Mouse (Mus musculus): ENCODE data around the gene Cul9. TPM values are rescaled to one million over a fixed set of nuclear protein-coding genes. Genes with fewer than 3 reads are reported as not detected.

The Cul9 gene
- polyA plus RNA-seq, 1 experiment from 2014 or later = 0.69 TPM

DNA sequence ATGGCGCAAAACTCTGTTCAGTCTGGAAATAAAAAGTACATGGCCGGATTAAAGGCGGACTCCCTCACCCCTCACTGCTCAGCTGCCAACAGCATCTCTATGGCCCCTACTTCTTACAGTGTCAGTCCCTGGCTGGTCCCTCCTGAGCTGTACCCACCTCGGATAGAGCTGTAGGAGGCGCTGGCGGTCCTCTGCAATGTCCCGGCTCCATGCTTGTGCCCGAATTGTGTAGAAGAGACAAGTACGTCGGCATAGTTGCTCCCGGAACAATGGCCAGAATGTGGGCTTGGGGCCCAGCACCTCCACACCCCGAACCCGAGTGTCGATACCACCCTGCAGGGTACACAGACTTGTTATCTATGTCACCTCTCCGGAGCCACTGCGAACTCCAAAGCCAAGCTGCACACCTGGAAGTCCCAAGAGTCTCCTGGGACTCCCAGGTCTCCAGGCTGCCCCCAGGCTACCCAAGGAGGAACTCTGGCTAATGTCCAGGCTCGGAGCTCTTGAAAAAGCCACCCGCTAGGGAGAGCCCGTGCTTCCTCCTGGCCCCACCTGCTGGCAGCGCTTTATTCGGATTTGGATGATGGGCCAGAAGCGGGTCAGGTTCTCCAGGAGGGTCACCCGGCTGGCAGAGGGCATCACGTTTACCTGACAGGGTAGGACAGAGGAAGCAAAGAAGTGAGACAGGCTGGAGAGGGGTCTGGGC is 24.1 kb downstream of the Cul9 start:
- H3K9ac ChIP-seq = no peak overlapping the region
- H3K27ac ChIP-seq = no peak overlapping the region
- peaks cover 54% of the 10 kb centered on the region for H3K27me3 ChIP-seq (replicated peaks)
- 41% methylated on average over 24 of the region's 24 CpGs for WGBS (ENCODE audit: insufficient replicate concordance)
- no peak overlapping the region for H3K4me2 ChIP-seq
- H3K9me3 ChIP-seq (replicated peaks) = no peaks in the 10 kb centered on the region
- no peak overlapping the region for H3K4me3 ChIP-seq
- H3K36me3 ChIP-seq = no peaks in the 10 kb centered on the region
- no peak for ATAC-seq
- H3K4me1 ChIP-seq = 0 out of 2 replicates have a peak, but pooled peaks cover 3% of the 10 kb centered on the region

DNA sequence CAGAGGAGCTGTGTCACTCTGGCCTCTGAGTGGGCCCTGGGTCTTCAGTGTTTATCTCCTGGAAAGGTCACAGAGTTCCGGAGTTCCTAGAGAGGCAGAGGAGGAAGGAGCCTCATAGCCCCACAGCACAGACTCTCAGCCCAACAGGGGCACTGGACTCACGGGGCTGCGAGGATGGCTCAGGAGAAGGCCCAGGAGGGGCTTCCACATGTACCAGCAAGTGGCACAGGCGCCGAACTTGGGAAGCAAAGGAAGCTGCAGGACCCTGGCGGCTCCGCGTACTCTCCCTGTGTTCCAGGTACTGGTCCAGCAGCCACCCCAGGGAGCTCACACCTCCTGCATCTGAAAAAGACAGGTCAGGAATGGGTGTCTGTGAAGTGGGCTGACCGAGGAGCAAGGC is 25.0 kb downstream of the Cul9 start:
- no peaks in the 10 kb centered on the region for H3K36me3 ChIP-seq
- 59% methylated on average over 9 of the region's 9 CpGs for WGBS (ENCODE audit: insufficient replicate concordance)
- no peak overlapping the region for H3K9ac ChIP-seq
- peaks cover 54% of the 10 kb centered on the region for H3K27me3 ChIP-seq (replicated peaks)
- H3K4me2 ChIP-seq = peak overlapping the region; percentile 30
- H3K4me1 ChIP-seq = 0 out of 2 replicates have a peak, but pooled peaks cover 3% of the 10 kb centered on the region
- ATAC-seq = no peak
- H3K4me3 ChIP-seq = no peak overlapping the region
- no peak overlapping the region for H3K27ac ChIP-seq
- H3K9me3 ChIP-seq (replicated peaks) = no peaks in the 10 kb centered on the region

DNA sequence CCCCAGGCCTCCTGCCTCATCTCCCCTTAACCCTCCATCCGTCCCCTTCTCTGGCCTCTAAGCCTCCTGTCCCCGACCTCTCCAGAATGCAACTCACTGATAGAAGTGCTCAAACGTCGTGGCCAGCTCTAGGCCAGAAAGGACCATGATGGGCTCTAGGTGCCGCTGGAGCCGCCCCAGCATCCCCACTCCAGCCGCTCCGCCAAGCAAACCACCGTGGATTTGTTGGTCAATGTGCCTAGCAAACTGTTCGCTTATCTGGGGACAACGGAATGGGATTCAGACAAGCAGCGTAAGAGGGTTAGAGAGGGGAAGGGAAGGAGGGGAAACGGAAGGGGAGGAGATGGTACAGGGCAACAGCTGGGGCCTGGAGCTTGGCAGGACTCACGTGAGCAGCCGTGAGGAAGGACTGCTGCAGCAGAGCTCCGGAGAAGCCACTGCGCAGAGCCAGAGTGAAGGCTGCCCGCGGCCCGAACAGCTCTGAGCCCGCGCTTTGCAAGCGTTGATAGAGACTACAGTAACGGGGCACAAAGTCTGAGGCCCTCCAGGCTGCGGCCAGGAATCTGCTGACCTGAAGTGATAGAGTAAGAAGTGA is 25.7 kb downstream of the Cul9 start:
- no peak overlapping the region for H3K27ac ChIP-seq
- no peak for ATAC-seq

DNA sequence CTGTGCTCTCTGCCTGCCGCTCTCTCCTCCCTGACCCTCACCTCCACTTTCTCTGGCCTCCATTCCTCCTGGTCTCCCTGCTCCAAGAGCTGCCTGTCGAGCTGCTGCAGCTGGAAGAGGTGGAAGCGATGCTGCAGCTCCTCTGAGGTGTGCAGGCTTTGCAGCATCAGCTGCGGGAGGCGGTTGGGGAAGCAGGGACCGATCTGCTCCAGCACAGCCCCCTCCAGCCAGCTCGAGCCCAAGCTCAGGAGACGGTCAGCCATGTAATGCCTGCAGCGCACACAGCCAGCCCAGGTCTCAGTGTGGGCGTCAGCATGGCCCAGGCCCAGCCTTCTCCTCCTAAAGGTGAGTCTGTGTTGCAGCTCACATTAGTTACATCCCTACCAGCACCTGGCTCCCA is 26.2 kb downstream of the Cul9 start:
- peak overlapping the region; percentile 30; the same call in 1 of the 2 replicates for H3K4me2 ChIP-seq
- no peak overlapping the region for H3K9ac ChIP-seq
- no peaks in the 10 kb centered on the region for H3K9me3 ChIP-seq (replicated peaks)
- H3K4me3 ChIP-seq = no peak overlapping the region
- 0 out of 2 replicates have a peak, but pooled peaks cover 3% of the 10 kb centered on the region for H3K4me1 ChIP-seq
- no peak overlapping the region for H3K27ac ChIP-seq
- 43% methylated on average over 10 of the region's 10 CpGs for WGBS (ENCODE audit: insufficient replicate concordance)
- no peak for ATAC-seq
- H3K36me3 ChIP-seq = no peaks in the 10 kb centered on the region
- peaks cover 50% of the 10 kb centered on the region for H3K27me3 ChIP-seq (replicated peaks)

More for the DNA sequence above, 25.7 kb downstream of the Cul9 start:
- Histone ChIP-seq H3K36me3 (no peaks in the 10 kb centered on the region), H3K9ac (no peak overlapping the region), H3K4me2 (peak overlapping the region; percentile 30), H3K9me3 (replicated peaks) (no peaks in the 10 kb centered on the region), H3K27me3 (replicated peaks) (peaks cover 54% of the 10 kb centered on the region), H3K4me3 (peak overlapping the region; percentile 4; the same call in 1 of the 2 replicates), H3K4me1 (0 out of 2 replicates have a peak, but pooled peaks cover 3% of the 10 kb centered on the region)
- 20% methylated on average over 25 of the region's 25 CpGs for WGBS (ENCODE audit: insufficient replicate concordance)

DNA sequence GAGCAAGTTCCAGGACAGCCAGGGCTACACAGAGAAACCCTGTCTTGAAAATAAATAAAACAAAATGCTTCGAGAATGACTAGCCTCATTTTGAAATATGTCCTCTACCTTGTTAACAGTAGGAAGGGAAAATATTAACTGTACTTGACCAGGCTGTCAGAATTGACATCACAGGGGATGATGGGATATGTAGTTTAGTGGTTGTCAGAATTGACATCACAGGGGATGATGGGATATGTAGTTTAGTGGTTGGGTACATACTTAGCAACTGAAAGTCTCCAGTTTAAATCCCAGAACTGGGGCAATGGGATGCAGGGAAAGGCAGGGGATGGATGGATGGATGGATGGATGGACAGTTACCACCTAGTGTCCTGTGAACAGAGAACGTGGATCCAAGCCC is 32.9 kb downstream of the Cul9 start:
- no peak overlapping the region for H3K27ac ChIP-seq
- no peaks in the 10 kb centered on the region for H3K36me3 ChIP-seq
- no peak overlapping the region for H3K9ac ChIP-seq
- H3K4me1 ChIP-seq = no peaks in the 10 kb centered on the region
- H3K9me3 ChIP-seq (replicated peaks) = no peaks in the 10 kb centered on the region
- no peak for ATAC-seq
- H3K4me3 ChIP-seq = no peak overlapping the region
- no peaks in the 10 kb centered on the region for H3K27me3 ChIP-seq (replicated peaks)
- WGBS (ENCODE audit: insufficient replicate concordance) = 33% methylated on average over 2 of the region's 2 CpGs
- H3K4me2 ChIP-seq = no peak overlapping the region

DNA sequence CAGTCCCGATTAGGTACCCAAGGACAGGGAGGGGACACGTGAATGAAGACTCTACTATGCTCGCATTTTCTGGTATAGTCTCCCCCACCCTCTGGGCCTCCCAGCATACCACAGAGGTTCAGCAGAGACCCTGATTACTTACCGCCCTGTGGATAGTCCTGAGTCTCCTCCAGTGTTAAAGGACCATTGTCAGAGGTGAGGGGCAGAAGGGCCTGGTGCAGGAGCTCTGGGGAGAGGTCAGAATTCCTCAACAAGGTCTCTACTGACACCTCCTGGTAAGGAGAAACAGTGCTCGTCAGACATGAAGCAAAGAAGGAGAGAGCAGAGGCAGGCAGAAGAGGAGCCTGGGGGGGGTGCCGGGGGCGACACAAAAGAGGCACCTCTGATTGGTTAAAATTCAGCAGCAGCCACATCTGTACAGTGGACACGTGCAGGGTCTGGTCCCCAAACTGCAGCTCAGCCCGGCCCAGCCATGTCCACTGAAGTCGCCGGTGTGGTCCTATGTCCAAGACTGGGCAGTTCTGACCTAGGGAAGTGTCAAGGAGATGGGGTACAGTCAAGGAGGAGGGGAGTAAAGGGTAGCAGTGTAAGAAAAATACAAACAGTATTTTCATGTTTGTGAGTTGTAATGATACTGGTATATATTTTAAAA is 35.0 kb downstream of the Cul9 start:
- no peak overlapping the region for H3K4me3 ChIP-seq
- H3K4me1 ChIP-seq = no peaks in the 10 kb centered on the region
- ATAC-seq = 0 out of 2 replicates have a peak, but pooled peaks have one; percentile 10
- no peak overlapping the region for H3K27ac ChIP-seq
- no peaks in the 10 kb centered on the region for H3K36me3 ChIP-seq
- H3K9me3 ChIP-seq (replicated peaks) = no peaks in the 10 kb centered on the region
- 59% methylated on average over 11 of the region's 11 CpGs for WGBS (ENCODE audit: insufficient replicate concordance)
- H3K9ac ChIP-seq = no peak overlapping the region
- H3K27me3 ChIP-seq (replicated peaks) = no peaks in the 10 kb centered on the region
- no peak overlapping the region for H3K4me2 ChIP-seq

DNA sequence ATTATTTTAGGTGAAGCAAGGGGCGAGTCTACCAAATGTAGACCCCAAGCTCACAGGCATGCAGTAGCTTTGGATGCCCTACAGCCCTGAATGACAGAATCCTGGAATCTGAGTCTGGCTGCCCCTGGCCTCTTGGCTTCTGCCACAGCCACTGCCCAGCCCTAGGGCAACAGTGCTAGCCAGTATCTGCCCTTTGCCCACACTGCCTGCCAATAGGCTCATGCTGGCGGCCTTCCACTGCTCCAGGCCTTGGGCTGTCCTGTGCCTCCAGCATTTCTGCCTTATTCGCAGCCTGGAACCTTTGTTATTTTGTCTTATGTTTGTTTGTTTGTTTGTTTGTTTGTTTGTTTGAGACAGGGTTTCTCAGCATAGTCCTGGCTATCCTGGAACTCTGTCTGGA is 40.6 kb downstream of the Cul9 start:
- 64% methylated on average over 3 of the region's 3 CpGs for WGBS (ENCODE audit: insufficient replicate concordance)
- H3K9me3 ChIP-seq (replicated peaks) = no peaks in the 10 kb centered on the region
- no peak overlapping the region for H3K4me3 ChIP-seq
- no peaks in the 10 kb centered on the region for H3K36me3 ChIP-seq
- no peaks in the 10 kb centered on the region for H3K4me1 ChIP-seq
- peaks cover 3% of the 10 kb centered on the region; the same call in 1 of the 2 replicates for H3K27me3 ChIP-seq (replicated peaks)
- no peak overlapping the region for H3K4me2 ChIP-seq
- no peak overlapping the region for H3K9ac ChIP-seq
- ATAC-seq = no peak
- H3K27ac ChIP-seq = no peak overlapping the region

DNA sequence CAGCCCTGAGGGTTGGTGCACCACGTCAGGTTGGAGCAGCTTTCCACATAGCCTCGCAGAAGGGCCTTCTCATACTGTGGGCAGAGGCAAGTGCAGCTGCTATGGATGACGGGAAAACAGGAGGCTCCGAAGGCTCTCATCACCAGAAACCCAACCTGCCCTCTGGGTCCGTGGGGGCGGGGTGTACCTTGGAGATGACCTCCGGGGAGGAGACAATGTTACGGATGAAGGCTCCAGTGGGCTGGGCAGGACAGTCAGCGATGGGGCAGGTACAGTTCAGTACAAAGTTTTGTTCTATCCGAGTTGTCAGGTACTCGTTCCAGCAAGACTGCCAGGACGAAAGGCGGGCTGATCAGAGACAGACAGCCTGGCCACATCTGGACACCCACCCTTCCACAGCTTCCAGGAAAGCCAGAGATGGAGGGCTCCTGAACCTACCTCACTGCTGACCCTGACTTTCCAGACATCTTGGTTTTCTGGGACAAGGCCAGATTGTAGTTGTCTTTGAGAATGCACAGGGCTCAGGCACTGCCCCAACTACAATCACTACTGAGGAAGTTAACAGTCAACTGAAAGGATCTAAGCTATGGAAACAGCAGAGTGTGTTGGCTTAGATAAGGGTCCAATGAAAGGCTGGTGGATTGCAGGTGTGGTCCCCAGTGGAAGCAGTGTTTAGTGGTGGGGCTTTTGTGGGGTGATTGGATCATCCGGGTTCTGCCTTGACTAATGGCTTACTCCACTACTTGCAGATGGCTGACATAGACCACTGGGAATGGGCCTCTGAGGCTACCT is 42.1 kb downstream of the Cul9 start:
- no peak for ATAC-seq
- no peak overlapping the region for H3K4me3 ChIP-seq
- WGBS (ENCODE audit: insufficient replicate concordance) = 68% methylated on average over 14 of the region's 14 CpGs

DNA sequence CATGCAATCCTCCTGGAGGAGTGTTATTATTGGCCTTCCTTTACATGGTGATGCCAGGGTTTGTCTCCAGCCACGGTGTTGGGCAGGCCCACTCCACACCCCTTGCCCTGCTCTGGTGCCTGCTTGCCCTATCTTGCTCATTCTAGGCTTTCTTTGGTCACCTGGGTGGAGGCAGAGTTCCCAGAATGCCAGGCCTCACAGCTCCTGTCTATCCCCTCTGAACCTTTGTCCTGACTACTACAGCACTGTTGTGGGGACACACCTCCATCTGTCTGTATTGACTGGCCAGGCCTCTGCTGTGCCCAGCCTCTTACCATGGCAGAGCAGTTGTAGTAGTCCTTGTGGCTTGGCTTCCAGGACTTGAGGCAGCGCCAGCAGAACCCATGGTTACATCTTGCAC is 43.4 kb downstream of the Cul9 start:
- WGBS (ENCODE audit: insufficient replicate concordance) = 68% methylated on average over 2 of the region's 2 CpGs

More for the DNA sequence above, 42.1 kb downstream of the Cul9 start:
- H3K4me1 ChIP-seq = no peaks in the 10 kb centered on the region
- H3K36me3 ChIP-seq = peaks cover 14% of the 10 kb centered on the region
- peaks cover 3% of the 10 kb centered on the region; the same call in 1 of the 2 replicates for H3K27me3 ChIP-seq (replicated peaks)
- H3K9me3 ChIP-seq (replicated peaks) = no peaks in the 10 kb centered on the region
- H3K9ac ChIP-seq = no peak overlapping the region
- H3K27ac ChIP-seq = no peak overlapping the region
- no peak overlapping the region for H3K4me2 ChIP-seq

DNA sequence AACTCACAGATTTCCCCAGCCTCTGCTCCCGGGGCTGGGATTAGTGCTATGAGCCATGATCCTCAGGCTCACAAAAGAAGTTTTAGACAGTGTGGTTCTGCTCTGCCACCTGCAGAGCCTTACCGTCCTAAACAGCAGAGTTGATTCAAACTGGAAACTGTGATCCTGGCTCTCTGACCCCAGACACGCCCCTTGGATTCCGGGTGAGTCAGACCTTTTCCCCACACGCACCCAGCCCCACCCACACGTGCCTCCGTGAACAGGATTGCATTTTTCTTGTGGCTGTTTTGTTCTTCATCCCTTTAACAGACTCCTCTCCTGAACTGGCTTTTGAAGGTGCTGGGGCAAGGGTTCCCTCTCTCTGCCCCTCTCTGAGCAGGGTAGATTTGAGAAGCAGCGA is 48.2 kb downstream of the Cul9 start:
- Histone ChIP-seq H3K9me3 (replicated peaks) (no peaks in the 10 kb centered on the region), H3K27ac (no peak overlapping the region), H3K4me2 (peak overlapping the region; percentile 85), H3K36me3 (peaks cover 23% of the 10 kb centered on the region), H3K27me3 (replicated peaks) (peaks cover 28% of the 10 kb centered on the region), H3K4me1 (peaks cover 20% of the 10 kb centered on the region), H3K9ac (peak overlapping the region; percentile 76; the same call in 1 of the 2 replicates), H3K4me3 (peak overlapping the region; percentile 68; the same call in 1 of the 2 replicates)
- 74% methylated on average over 8 of the region's 8 CpGs for WGBS (ENCODE audit: insufficient replicate concordance)
- no peak for ATAC-seq

More for the DNA sequence above, 43.4 kb downstream of the Cul9 start:
- no peak for ATAC-seq
- Histone ChIP-seq H3K4me3 (no peak overlapping the region), H3K4me2 (no peak overlapping the region), H3K27ac (no peak overlapping the region), H3K27me3 (replicated peaks) (peaks cover 3% of the 10 kb centered on the region; the same call in 1 of the 2 replicates), H3K36me3 (peaks cover 23% of the 10 kb centered on the region), H3K4me1 (peaks cover 4% of the 10 kb centered on the region), H3K9me3 (replicated peaks) (no peaks in the 10 kb centered on the region), H3K9ac (no peak overlapping the region)

DNA sequence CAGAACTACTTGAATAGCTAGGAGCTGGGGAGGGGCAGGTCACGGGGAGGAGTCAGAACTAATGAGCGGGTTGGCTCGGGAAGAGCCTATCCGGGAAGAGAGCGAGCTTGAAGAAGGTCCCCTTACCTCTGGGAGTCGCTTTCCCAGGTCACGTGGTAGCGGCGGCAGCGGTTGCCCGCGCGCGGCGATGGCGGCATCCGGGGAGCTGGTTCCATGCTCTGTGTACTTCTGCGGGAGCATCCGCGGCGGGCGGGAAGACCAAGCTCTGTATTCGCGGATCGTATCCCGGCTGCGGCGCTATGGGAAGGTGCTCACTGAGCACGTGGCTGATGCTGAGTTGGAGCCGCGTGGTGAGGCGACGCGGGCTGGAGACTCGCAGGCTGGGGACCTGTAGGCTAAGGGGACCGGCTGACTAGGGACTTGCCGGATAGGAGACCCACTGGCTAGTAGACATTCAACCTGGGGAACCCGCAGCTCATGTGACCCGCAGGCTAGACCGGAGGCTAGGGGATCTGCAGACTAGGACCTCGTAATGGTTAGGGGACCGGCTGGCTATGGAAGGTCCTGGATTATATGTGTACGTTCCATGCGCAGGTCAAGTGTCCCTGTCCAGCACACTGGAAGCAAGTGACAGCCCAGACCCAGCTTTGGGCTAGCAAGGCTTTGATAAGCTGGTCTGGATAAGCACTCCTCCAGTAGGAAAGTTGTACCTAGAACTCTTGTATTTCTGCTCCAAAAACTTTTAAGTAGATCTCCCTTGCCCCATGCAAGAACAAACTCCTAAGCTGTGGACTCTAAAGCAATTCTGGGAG is 49.4 kb downstream of the Cul9 start, which contains the start of gene Dnph1:
Gene Dnph1 (plus strand): TSS at position 89 of the 812 bp plus-strand sequence.
- Histone ChIP-seq H3K27me3 (replicated peaks) (peaks cover 39% of the 10 kb centered on the region), H3K4me2 (peak within 1 kb of the TSS; percentile 85), H3K36me3 (peaks cover 23% of the 10 kb centered on the region), H3K9ac (peak within 1 kb of the TSS; percentile 76), H3K4me3 (peak within 1 kb of the TSS; percentile 68), H3K9me3 (replicated peaks) (no peaks in the 10 kb centered on the region), H3K27ac (no peak within 1 kb of the TSS), H3K4me1 (peaks cover 20% of the 10 kb centered on the region)
- 1% methylated on average over 44 of the region's 44 CpGs for WGBS (ENCODE audit: insufficient replicate concordance)
- peak; percentile 92 for ATAC-seq

Data from liver, embryonic 12.5 days (tissue).